Mouse (Mus musculus) ES-Bruce4 (cell line): ENCODE measurements around the gene Clybl.

ENCODE experiments used
- CTCF ChIP-seq: IDR thresholded peaks from one replicate; pipeline ENCODE4 v1.8.1; 2011; ENCODE audit warnings: low read depth, low read length
- EP300 ChIP-seq: IDR thresholded peaks from 2 replicates; pipeline ENCODE4 v1.6.1; 2011; ENCODE audit warnings: low read depth, low read length; ENCODE audit not compliant: insufficient read depth

DNA sequence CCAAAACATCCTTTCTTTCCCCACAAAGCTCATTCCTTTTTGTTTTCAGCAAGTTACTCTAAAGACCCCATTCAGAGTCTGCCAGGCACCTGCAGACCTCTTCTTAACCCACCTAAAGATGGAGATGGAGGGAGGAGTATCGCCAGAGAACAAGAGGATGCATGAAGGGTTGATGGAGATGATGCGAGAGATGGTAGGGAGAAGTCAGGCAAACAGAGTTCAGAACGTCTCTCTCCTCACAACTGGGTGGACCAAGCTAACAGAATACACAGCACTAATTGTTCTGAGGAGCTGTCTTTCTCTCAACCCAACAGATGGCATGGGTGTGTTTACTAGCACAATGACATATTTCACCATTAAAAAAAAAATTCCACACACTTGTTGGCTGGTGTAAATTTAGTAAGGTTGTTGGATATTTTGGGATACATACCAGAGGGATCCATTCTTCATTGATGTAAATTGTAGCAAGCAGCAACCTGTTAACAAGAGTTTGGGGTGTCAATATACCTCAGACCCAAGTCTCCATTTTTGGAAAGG, 186.4 kb downstream of the Clybl start:
- no peak for TF ChIP-seq EP300
- TF ChIP-seq CTCF, result no peak
